Mouse (Mus musculus): ENCODE measurements at regions not wholly inside any gene's neighbourhood (a gene's known extent, or its start where the extent isn't known, plus 50 kb on each side); places are given as distances from the start of the nearest gene placed in this dataset.

GRCm38 (mm10) chr13:111363176-111363739 is 108.4 kb downstream of the Actbl2 start:
- dilution Hi-C loops (cut with MboI; ENCODE audit: extremely low pct_ligation_motif_present, extremely low pct_unique_long_range_greater_than_20kb, low sequenced_read_pairs): no loop called here
- no peak overlapping the region for H3K9ac ChIP-seq (ENCODE audit: insufficient read depth, low read depth)
- in situ Hi-C loops (cut with MboI; ENCODE audit: low pct_ligation_motif_present, low pct_unique_long_range_greater_than_20kb, low sequenced_read_pairs): no loop called here

GRCm38 (mm10) chr13:111366871-111367270 is 112.1 kb downstream of the Actbl2 start:
- H3K27me3 ChIP-seq (replicated peaks): no peaks in the 10 kb centered on the region
- H3K4me1 ChIP-seq (ENCODE audit: control insufficient read depth in 1 of 2, insufficient read depth in 2 of 2): no peaks in the 10 kb centered on the region
- H3K27ac ChIP-seq (ENCODE audit: insufficient read depth, low read depth): no peak overlapping the region
- in situ Hi-C loops (cut with MboI; ENCODE audit: low pct_ligation_motif_present, low pct_unique_long_range_greater_than_20kb, low sequenced_read_pairs): no loop called here
- dilution Hi-C loops (cut with MboI; ENCODE audit: extremely low pct_ligation_motif_present, extremely low pct_unique_long_range_greater_than_20kb, low sequenced_read_pairs): no loop called here
- H3K9me3 ChIP-seq (replicated peaks; ENCODE audit: low read length): no peaks in the 10 kb centered on the region
- H3K9ac ChIP-seq (ENCODE audit: insufficient read depth, low read depth): no peak overlapping the region
- DNase-seq (ENCODE audit: extremely low read depth): no peak
- TF ChIP-seq NELFE (IDR thresholded peaks at IDR 0.05; ENCODE audit: low read depth, low read length) (no peak), MAZ (IDR thresholded peaks at IDR 0.05; ENCODE audit: low read depth, low read length) (no peak), POLR2AphosphoS2 (IDR thresholded peaks at IDR 0.05; ENCODE audit: low read depth, low read length) (no peak), HCFC1 (IDR thresholded peaks at IDR 0.05; ENCODE audit: low read depth, low read length) (no peak), IRF4 (IDR thresholded peaks at IDR 0.05; ENCODE audit: low read depth, low read length) (no peak), NRF1 (IDR thresholded peaks at IDR 0.05; ENCODE audit: low read depth, low read length) (no peak), ETS1 (conservative IDR thresholded peaks at IDR 0.05; ENCODE audit: low read depth, low read length) (no peak), USF2 (conservative IDR thresholded peaks at IDR 0.05; ENCODE audit: low read depth, low read length) (no peak), TCF12 (IDR thresholded peaks at IDR 0.05; ENCODE audit: low read depth, low read length) (no peak), ZNF384 (IDR thresholded peaks at IDR 0.05; ENCODE audit: low read depth, low read length) (no peak), BHLHE40 (IDR thresholded peaks at IDR 0.05; ENCODE audit: low read depth, low read length) (no peak), MAX (IDR thresholded peaks at IDR 0.05; ENCODE audit: low read length) (no peak), ZKSCAN1 (IDR thresholded peaks at IDR 0.05; ENCODE audit: borderline replicate concordance, low read depth, low read length) (no peak), SMC3 (IDR thresholded peaks at IDR 0.05; ENCODE audit: low read depth, low read length) (no peak), CHD1 (IDR thresholded peaks at IDR 0.05; ENCODE audit: low read depth, low read length) (no peak), JUN (IDR thresholded peaks at IDR 0.05; ENCODE audit: insufficient read depth, low read depth, low read length) (no peak), MEF2A (IDR thresholded peaks at IDR 0.05; ENCODE audit: borderline replicate concordance, low read depth, low read length) (no peak), GABPA (IDR thresholded peaks at IDR 0.05; ENCODE audit: insufficient replicate concordance, low read depth, low read length) (no peak)
- no peaks in the 10 kb centered on the region for H3K36me3 ChIP-seq (replicated peaks in 1 of 2; ENCODE audit: control insufficient read depth in 1 of 2, insufficient read depth in 1 of 2, low read length in 1 of 2)
- H3K4me2 ChIP-seq (ENCODE audit: insufficient read depth, low read depth, poor library complexity, severe bottlenecking): no peak overlapping the region
- no peak overlapping the region for H3K4me3 ChIP-seq (replicated peaks in 1 of 3; ENCODE audit: low read depth in 2 of 3, low read length in 2 of 3, poor library complexity in 1 of 3)
- H3K79me2 ChIP-seq (replicated peaks; ENCODE audit: control insufficient read depth, extremely low read depth, insufficient read depth, poor library complexity, severe bottlenecking): no peaks in the 10 kb centered on the region

More at GRCm38 (mm10) chr13:111363176-111363739, 108.4 kb downstream of the Actbl2 start:
- no peaks in the 10 kb centered on the region for H3K79me2 ChIP-seq (replicated peaks; ENCODE audit: control insufficient read depth, extremely low read depth, insufficient read depth, poor library complexity, severe bottlenecking)
- TF ChIP-seq MAZ (IDR thresholded peaks at IDR 0.05; ENCODE audit: low read depth, low read length) (no peak), SIN3A (IDR thresholded peaks at IDR 0.05; ENCODE audit: low read length) (no peak), MYC (IDR thresholded peaks at IDR 0.05; ENCODE audit: low read depth, low read length) (no peak), JUN (IDR thresholded peaks at IDR 0.05; ENCODE audit: insufficient read depth, low read depth, low read length) (no peak)
- H3K27me3 ChIP-seq (replicated peaks): no peaks in the 10 kb centered on the region
- no peak overlapping the region for H3K27ac ChIP-seq (ENCODE audit: insufficient read depth, low read depth)
- no peaks in the 10 kb centered on the region for H3K9me3 ChIP-seq (replicated peaks; ENCODE audit: low read length)
- H3K4me2 ChIP-seq (ENCODE audit: insufficient read depth, low read depth, poor library complexity, severe bottlenecking): peak overlapping the region; percentile 21; the same call in 1 of the 2 replicates
- H3K4me1 ChIP-seq (ENCODE audit: control insufficient read depth in 1 of 2, insufficient read depth in 2 of 2): peaks cover 0 to 3% of the 10 kb centered on the region in 2 experiments; a peak in 1 of 4 replicates
- no peak for DNase-seq (ENCODE audit: extremely low read depth)
- no peaks in the 10 kb centered on the region for H3K36me3 ChIP-seq (replicated peaks in 1 of 2; ENCODE audit: control insufficient read depth in 1 of 2, insufficient read depth in 1 of 2, low read length in 1 of 2)
- H3K4me3 ChIP-seq (replicated peaks in 1 of 3; ENCODE audit: low read depth in 2 of 3, low read length in 2 of 3, poor library complexity in 1 of 3): no peak overlapping the region

Measured in CH12.LX (cell line).